Mouse (Mus musculus): ENCODE data around the gene Ciz1.

Ciz1 gene

GRCm38 (mm10) chr2:32319586-32320580 is 32.2 kb upstream of the Ciz1 start:
- peak; percentile 34 for DNase-seq

- no peak for DNase-seq
Observed at GRCm38 (mm10) chr2:32320721-32321120, 31.4 kb upstream of the Ciz1 start.

- no peak for DNase-seq
Observed at GRCm38 (mm10) chr2:32321591-32322298, 30.4 kb upstream of the Ciz1 start.

GRCm38 (mm10) chr2:32322754-32323741 is 29.1 kb upstream of the Ciz1 start:
- DNase-seq = no peak

- DNase-seq = no peak
Observed at GRCm38 (mm10) chr2:32324322-32324721, 27.8 kb upstream of the Ciz1 start.

GRCm38 (mm10) chr2:32325342-32325741 is 26.8 kb upstream of the Ciz1 start:
- DNase-seq = peak; percentile 42

- no peak for DNase-seq
Observed at GRCm38 (mm10) chr2:32327200-32327599, 24.9 kb upstream of the Ciz1 start.

- no peak for DNase-seq
Observed at GRCm38 (mm10) chr2:32328911-32329460, 23.1 kb upstream of the Ciz1 start.

GRCm38 (mm10) chr2:32329531-32329930 is 22.6 kb upstream of the Ciz1 start:
- DNase-seq = no peak

GRCm38 (mm10) chr2:32332159-32332558 is 20.0 kb upstream of the Ciz1 start:
- no peak for DNase-seq

GRCm38 (mm10) chr2:32335888-32336287 is 16.2 kb upstream of the Ciz1 start:
- no peak for DNase-seq

- no peak for DNase-seq
Observed at GRCm38 (mm10) chr2:32339912-32340642, 12.1 kb upstream of the Ciz1 start.

- DNase-seq = no peak
Observed at GRCm38 (mm10) chr2:32340836-32341633, 11.1 kb upstream of the Ciz1 start.

- no peak for DNase-seq
Observed at GRCm38 (mm10) chr2:32341634-32341939, 10.5 kb upstream of the Ciz1 start.

GRCm38 (mm10) chr2:32342039-32342438 is 10.1 kb upstream of the Ciz1 start:
- DNase-seq = no peak

GRCm38 (mm10) chr2:32342539-32343350 is 9.4 kb upstream of the Ciz1 start:
- peak; percentile 35 for DNase-seq

- no peak for DNase-seq
Observed at GRCm38 (mm10) chr2:32343351-32343671, 8.8 kb upstream of the Ciz1 start.

GRCm38 (mm10) chr2:32344056-32344455 is 8.1 kb upstream of the Ciz1 start:
- DNase-seq = no peak

- no peak for DNase-seq
Observed at GRCm38 (mm10) chr2:32344598-32345321, 7.4 kb upstream of the Ciz1 start.

Data from lung, postnatal 36 days (tissue).